Mouse (Mus musculus) urinary bladder, postnatal 25 days (tissue): Measurements from ENCODE around the gene Kcna3.

ENCODE experiments used
- DNase-seq: peaks from one replicate; pipeline ENCODE4 v3.0.0; 2022; ENCODE audit warnings: low spot score

Gene Kcna3

GRCm38 (mm10) chr3:107035521-107036457 is at the start of gene Kcna3:
Kcna3 (plus strand) TSS chr3:107036169.
- DNase-seq = peak; percentile 47

- DNase-seq = no peak
These were observed 44.6 kb upstream of the Kcna3 start for GRCm38 (mm10) chr3:106991334-106991733.

- no peak for DNase-seq
These were observed 40.6 kb upstream of the Kcna3 start for GRCm38 (mm10) chr3:106995347-106995746.

- DNase-seq = no peak
These were observed 39.8 kb upstream of the Kcna3 start for GRCm38 (mm10) chr3:106996186-106996585.

GRCm38 (mm10) chr3:106998370-106998769 is 37.6 kb upstream of the Kcna3 start:
- DNase-seq = no peak

- no peak for DNase-seq
These were observed 35.8 kb upstream of the Kcna3 start for GRCm38 (mm10) chr3:107000165-107000564.

- no peak for DNase-seq
These were observed 33.5 kb upstream of the Kcna3 start for GRCm38 (mm10) chr3:107002249-107003123.

GRCm38 (mm10) chr3:107009329-107010076 is 26.5 kb upstream of the Kcna3 start:
- DNase-seq = no peak

- DNase-seq = no peak
These were observed 17.7 kb upstream of the Kcna3 start for GRCm38 (mm10) chr3:107018286-107018685.

- DNase-seq = no peak
These were observed 4.4 kb upstream of the Kcna3 start for GRCm38 (mm10) chr3:107031547-107031946.

- DNase-seq = no peak
These were observed 1.2 kb upstream of the Kcna3 start for GRCm38 (mm10) chr3:107034776-107035175.

GRCm38 (mm10) chr3:107036458-107037039 is 580 bp downstream of the Kcna3 start:
- DNase-seq = no peak

GRCm38 (mm10) chr3:107037105-107037504 is 1.1 kb downstream of the Kcna3 start:
- DNase-seq = no peak

- no peak for DNase-seq
These were observed 1.7 kb downstream of the Kcna3 start for GRCm38 (mm10) chr3:107037536-107038155.

GRCm38 (mm10) chr3:107038156-107038536 is 2.2 kb downstream of the Kcna3 start:
- no peak for DNase-seq

- DNase-seq = no peak
These were observed 2.8 kb downstream of the Kcna3 start for GRCm38 (mm10) chr3:107038661-107039223.

GRCm38 (mm10) chr3:107039306-107039705 is 3.3 kb downstream of the Kcna3 start:
- no peak for DNase-seq

- DNase-seq = no peak
These were observed 4.4 kb downstream of the Kcna3 start for GRCm38 (mm10) chr3:107040408-107040807.

GRCm38 (mm10) chr3:107041718-107042117 is 5.7 kb downstream of the Kcna3 start:
- DNase-seq = no peak

GRCm38 (mm10) chr3:107061468-107061867 is 25.5 kb downstream of the Kcna3 start:
- no peak for DNase-seq

- DNase-seq = no peak
These were observed 26.8 kb downstream of the Kcna3 start for GRCm38 (mm10) chr3:107062771-107063170.
